Mouse (Mus musculus) embryo, embryonic 11.5 days (tissue): ENCODE measurements around the gene Syn3.
"Not testable (repeated sequence)": the region's sequence is repeated elsewhere in the genome, so short reads cannot be mapped to it uniquely, and the experiment has no call there.

ENCODE experiments used
- DNase-seq: peaks from one replicate; pipeline ENCODE4 v3.0.0-alpha.2; 2012; ENCODE audit warnings: low read depth, low spot score

The Syn3 gene

GRCm38 (mm10) chr10:86498673-86499391 is at the start of gene Syn3:
Gene Syn3, minus strand, starts transcription at chr10:86498896.
- peak; percentile 83 for DNase-seq

DNA sequence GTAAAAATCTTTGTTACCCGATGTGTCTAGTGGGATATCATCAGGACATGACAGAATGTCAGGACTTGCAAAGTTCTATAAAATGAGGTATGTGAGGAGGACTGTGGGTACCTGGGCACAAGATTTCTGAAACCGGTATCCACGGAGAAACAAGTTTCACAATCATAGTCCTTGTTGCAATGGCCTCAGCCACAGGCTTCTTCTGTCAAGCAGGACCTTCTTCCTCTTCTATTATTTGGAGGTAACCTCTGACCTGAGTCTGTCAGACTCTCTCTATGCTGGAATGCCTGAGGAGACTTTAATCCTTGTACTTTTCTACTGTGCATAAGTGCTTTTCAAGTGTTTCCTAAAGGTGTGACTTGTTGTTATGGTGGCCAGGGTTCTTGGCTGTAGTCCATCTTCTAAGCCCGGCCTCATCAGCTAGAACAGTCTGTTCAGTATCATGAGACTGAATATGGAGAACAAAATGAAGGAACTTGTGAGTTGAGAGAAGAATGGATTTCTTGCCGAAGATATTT is 27.7 kb upstream of the Syn3 start:
- DNase-seq: not testable (repeated sequence)

DNA sequence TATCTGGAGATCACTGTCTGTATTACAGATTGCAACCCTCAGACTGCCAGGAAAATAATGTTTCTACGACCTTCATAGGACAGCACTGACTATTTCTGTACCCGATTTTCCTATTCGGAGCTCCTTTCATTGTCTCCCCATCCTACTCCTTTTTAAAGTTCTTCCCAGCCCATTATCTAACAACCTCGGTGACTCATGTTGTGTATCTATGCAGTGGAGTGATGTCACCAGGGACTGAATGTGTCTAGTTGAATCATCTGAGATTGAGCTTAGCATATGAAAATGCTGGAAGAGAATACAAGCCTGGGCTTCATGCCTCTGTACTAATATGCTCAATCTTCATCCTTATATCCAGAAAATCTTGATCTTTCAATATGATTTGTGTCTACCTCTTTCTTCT is 15.1 kb upstream of the Syn3 start:
- DNase-seq: no peak

GRCm38 (mm10) chr10:86510941-86511340 is 12.2 kb upstream of the Syn3 start:
- no peak for DNase-seq

- no peak for DNase-seq
Observed at GRCm38 (mm10) chr10:86502063-86502462, 3.4 kb upstream of the Syn3 start.

- no peak for DNase-seq
Observed at GRCm38 (mm10) chr10:86498051-86498672, 534 bp downstream of the Syn3 start.

DNA sequence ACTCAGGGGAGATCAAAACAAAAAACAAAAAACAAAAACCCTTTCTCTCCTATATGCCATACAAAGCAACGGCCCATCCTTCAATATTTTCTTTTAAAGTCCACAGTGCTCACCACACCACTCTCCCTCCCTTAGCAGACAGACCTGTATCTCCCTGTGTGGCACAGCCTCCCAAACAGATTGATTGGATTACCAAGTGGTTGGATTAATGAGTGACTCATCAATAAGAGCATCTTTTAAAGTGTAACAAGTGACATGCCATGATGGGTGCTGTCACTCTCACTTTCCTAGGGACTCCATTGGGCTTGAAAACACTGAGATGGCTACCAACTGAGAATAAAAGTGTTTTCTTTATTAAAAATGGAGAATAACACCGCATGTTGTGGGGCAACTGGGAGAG is 2.8 kb downstream of the Syn3 start:
- no peak for DNase-seq

DNA sequence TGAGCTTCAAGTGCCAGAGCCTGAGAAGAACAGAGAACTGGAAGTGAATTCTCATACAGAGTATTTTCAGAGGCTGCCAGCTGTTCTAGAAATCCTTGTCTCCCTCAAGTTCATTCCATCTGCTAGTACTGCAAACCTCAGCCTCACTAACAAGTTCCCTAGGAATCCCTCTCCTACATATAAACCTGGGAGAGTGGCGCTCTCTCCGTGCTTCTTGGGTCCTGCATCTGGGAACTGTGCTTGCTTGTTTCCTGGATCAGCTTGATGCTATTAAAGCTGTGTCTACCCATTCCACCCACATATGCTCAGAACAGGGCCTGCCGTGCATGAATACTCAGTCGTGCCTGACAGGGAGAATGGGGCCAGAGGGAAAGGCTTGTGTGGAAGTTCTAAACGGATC is 5.6 kb downstream of the Syn3 start:
- DNase-seq: no peak

- no peak for DNase-seq
Observed at GRCm38 (mm10) chr10:86492089-86492907, 6.4 kb downstream of the Syn3 start.

GRCm38 (mm10) chr10:86491316-86492088 is 7.2 kb downstream of the Syn3 start:
- DNase-seq: no peak

DNA sequence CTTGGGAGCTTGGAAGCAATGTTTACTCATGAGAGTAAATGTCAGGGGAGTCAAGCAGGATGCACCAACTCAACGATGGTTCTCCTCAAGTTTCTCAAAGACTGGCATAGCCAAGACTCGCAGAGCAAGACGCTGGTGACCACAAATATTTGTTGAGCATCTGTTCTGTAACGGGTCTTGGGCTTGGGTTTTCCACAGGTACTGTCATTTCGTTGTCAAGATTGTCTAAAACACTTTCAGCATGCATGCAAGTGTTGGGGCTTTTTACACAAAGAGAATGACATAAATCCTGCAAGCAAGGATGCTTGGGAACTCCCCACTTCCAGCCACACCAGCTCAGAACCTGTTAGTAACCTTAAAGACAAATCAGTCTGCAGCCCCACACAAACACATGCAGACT is 10.2 kb downstream of the Syn3 start:
- DNase-seq: no peak

GRCm38 (mm10) chr10:86485971-86486370 is 12.7 kb downstream of the Syn3 start:
- no peak for DNase-seq

DNA sequence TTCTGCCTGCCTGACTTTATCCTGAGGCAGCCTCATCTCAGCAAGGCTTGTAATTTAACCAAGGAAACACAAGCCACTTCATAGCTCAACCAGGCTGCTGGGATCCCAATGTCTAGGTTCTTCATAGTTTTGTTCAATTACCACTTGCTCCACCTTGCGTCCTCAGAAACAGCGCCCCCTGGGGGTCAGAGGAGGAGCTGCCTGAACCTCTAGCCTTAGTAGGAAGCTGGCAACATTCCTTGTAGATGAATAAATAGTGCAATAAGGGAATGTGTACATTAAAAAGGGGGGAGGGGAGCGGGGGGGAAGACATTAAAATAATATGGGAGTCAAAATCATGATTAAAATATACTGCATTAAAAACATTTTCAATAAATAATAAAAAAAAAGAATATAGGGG is 14.7 kb downstream of the Syn3 start:
- no peak for DNase-seq

DNA sequence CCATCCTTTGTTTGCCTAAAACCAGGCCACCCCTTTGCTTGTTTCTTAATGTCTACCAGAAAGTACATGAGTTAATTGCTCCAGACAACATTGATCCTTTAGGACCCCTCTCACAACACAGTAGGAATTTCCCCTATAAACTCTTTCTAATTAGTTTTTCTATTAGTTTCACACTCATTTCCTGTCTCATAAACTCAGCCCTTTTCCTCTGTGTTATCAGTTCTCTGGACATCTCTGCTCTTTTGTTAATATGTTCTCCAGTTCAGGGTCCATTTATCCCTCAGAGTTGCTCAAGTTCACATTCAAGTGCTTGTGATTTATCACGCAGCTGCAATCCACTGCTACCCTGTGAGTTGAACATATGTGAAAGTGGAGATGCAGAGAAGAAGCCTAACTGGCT is 16.2 kb downstream of the Syn3 start:
- no peak for DNase-seq

- DNase-seq: no peak
Observed at GRCm38 (mm10) chr10:86480711-86481110, 18.0 kb downstream of the Syn3 start.

DNA sequence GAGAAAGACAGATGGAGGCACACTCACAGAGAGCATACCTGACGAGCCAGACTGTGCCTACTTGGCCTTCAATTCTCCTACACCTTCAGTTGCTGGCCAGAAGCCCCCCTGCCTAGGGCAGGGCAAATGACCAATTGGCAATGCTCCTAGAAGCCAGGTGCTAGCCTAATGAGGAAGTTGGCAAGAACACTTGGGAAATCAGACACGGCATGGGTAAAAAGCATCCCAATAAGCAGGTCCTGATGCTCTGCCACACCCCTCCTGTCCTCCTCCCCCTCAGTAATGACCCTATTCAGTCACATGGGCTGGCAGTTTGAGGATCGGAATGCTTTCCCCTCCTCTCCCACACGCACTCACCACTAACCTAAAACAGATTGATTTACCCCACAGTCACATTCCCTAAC is 19.0 kb downstream of the Syn3 start:
- DNase-seq: no peak

GRCm38 (mm10) chr10:86476720-86477119 is 22.0 kb downstream of the Syn3 start:
- DNase-seq: no peak

DNA sequence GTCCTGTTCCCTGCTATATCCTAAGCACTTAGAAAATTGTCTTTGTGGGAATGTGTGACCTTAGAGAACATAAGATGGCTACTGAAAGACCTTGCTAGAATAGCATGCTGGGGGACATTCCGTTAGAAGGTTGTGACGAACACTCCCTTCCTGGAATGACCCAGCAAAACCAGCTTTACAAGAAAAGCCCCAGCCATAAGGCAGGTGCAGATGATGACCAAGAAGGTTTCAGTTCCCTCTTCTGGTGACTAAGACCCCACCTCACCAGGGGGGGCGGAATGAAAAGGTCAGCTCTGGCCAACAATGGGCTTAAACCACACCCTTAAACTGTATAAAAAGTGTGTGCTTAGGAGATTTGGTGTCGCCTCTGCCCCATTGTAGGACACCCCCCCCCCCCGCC is 23.4 kb downstream of the Syn3 start:
- DNase-seq: no peak

DNA sequence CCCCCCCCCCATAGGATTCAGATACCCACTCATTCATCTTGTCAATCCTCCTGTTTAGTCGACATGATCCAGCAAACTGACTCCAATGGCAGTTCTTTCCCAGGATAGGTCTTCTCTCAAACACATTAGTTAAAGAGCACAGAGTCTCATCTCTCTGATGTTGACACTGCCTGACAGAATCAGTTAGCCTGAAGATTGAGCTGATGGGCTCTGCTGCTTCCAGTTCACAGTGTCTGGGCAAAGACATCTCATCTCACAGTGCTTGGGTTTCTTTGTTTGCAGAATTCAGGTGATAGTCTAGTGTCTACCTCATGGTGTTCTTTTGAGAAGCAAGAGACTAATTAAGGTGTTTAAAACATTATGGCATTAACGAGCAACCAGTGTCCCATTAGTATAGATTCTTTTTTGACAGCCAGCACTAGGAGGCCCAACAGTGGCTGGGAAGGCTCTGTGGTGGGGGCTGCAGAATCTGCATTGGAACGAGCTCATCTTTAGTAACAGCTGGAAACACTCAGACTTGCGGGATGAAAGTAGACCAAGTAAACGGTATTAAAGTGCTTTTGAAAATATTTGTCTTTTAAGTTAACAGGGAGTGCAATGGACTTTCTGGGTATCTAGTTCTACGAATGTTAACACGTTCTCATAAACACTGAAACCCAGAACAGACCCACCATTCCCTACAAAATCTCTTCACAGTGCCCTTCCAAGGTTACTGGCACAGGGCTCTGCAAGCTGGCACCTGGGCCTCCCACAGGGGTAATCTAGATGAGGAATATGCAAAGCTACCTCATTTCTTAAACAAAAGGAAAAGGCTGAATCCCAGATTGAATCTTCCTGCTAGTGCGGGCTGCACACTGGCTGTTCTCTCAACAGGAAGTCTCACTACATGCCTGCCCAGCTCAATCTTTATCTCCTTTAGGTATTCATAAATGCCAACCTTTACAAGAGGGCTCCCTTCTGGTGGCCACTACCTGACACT is 24.2 kb downstream of the Syn3 start:
- no peak for DNase-seq

GRCm38 (mm10) chr10:86473637-86474154 is 25.0 kb downstream of the Syn3 start:
- DNase-seq: peak; percentile 54
